Mouse (Mus musculus) forebrain, embryonic 11.5 days (tissue): ENCODE measurements around the gene Rap1gds1. TPM values are rescaled to one million over a fixed set of nuclear protein-coding genes. Genes with fewer than 3 reads are reported as not detected.

Experiments
- ATAC-seq: fragments of 200-750 bp; cut with Nextera tagmentation; replicated peaks from 2 replicates; pipeline ENCODE4 v1.8.0; 2017; ENCODE audit warnings: moderate TSS enrichment; ENCODE audit not compliant: low FRiP score
- DNase-seq: peaks from one replicate; pipeline ENCODE4 v3.0.0-alpha.2; 2017; ENCODE audit warnings: low spot score
- H3K27ac ChIP-seq: fragments of 300-500 bp; sonication (generic); 2 replicates; pipeline ENCODE4 v1.5.1; 2014; ENCODE audit warnings: low read depth, low read length
- H3K27me3 ChIP-seq: fragments of 300-500 bp; sonication (generic); 2 replicates; pipeline ENCODE4 v1.6.1; 2014; ENCODE audit warnings: mild to moderate bottlenecking, low read length, mixed read lengths; ENCODE audit not compliant: control insufficient read depth, insufficient read depth
- H3K36me3 ChIP-seq: fragments of 300-500 bp; sonication (generic); 2 replicates; pipeline ENCODE4 v1.6.1; 2014; ENCODE audit warnings: mild to moderate bottlenecking, low read length, moderate library complexity, mixed read lengths; ENCODE audit not compliant: control insufficient read depth, insufficient read depth
- H3K4me1 ChIP-seq: fragments of 300-500 bp; sonication (generic); replicated peaks from 2 replicates; pipeline ENCODE4 v1.6.1; 2014; ENCODE audit warnings: low read length, mixed read lengths; ENCODE audit not compliant: control insufficient read depth, insufficient read depth
- H3K4me2 ChIP-seq: fragments of 300-500 bp; sonication (generic); 2 replicates; pipeline ENCODE4 v1.6.1; 2014; ENCODE audit warnings: low read depth, mild to moderate bottlenecking, low read length, moderate library complexity, mixed read lengths; ENCODE audit not compliant: severe bottlenecking
- H3K4me3 ChIP-seq: fragments of 300-500 bp; sonication (generic); 2 replicates; pipeline ENCODE4 v1.5.1; 2014; ENCODE audit warnings: low read depth, low read length
- H3K9ac ChIP-seq: fragments of 300-500 bp; sonication (generic); 2 replicates; pipeline ENCODE4 v1.6.1; 2014; ENCODE audit warnings: low read length
- H3K9me3 ChIP-seq: fragments of 300-500 bp; sonication (generic); 2 replicates; pipeline ENCODE4 v1.6.1; 2016; ENCODE audit warnings: low read length, mixed read lengths; ENCODE audit not compliant: control insufficient read depth
- WGBS: fragments of 180-500 bp; shearing (Covaris S2); extraction: QIAGEN DNeasy Blood & Tissue Kit; methylation state at CpG from one replicate; pipeline ENCODE4 v1.1.7; 2014; 5-methylcytosine and 5-hydroxymethylcytosine counted together
- polyA plus RNA-seq: library from polyadenylated mRNA; unstranded; fragments of >200 nt; fragmentation: Nextera tagmentation; extraction: Ambion mirVana; gene quantifications from 2 replicates; pipeline ENCODE4 v1.2.1, GENCODE M21; 2014

Gene Rap1gds1
- polyA plus RNA-seq, 1 experiment from 2014 or later = 67.9 TPM

DNA sequence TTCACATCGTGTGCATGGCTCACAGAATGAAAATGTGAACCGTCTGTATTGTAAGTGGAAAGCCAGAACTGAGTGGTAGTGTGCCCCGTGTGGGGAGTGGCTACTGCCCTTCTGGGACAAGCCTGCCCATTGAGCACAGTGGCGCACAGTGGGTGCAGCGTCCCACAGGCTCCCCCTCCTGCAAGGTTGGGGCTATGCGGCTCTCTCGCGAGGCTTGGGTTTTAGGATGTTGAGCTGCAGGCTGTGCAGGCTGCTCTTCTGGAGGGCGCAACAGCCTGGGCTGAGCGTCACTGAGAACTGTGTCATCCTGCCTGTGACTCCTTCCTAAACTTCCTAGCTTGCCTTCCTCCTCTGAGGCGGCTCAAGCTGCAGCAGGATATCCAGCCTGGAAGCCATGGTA, 177.5 kb downstream of the Rap1gds1 start:
- Histone ChIP-seq H3K36me3 (no peaks in the 10 kb centered on the region), H3K27ac (no peak overlapping the region), H3K4me2 (no peak overlapping the region), H3K9ac (no peak overlapping the region), H3K9me3 (no peaks in the 10 kb centered on the region), H3K4me3 (no peak overlapping the region), H3K27me3 (no peaks in the 10 kb centered on the region), H3K4me1 (peaks cover 6% of the 10 kb centered on the region; the same call in 1 of the 2 replicates)
- 87% methylated on average over 11 of the region's 11 CpGs for WGBS
- ATAC-seq = 0 out of 2 replicates have a peak, but pooled peaks have one; percentile 7
- peak; percentile 42 for DNase-seq

DNA sequence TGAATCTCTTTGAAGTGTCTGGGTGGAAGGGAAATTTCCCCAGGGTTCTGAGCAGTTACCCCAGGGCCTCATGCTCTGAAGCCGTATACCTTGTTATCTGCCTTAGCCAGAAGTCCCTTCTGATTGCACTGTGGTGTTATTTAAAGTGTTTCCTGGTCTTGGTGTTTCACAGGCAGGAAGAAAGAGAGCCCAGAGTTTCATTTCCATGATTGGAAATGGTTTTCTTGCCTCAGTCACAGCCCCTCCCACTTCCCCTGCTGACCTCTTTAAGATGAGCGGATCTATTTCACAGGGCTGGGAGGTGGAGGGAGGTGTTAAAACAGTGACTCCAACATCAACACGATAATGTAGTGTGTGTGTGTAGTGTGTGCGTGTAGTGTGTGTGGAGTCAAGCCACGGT, 181.5 kb downstream of the Rap1gds1 start:
- 38% methylated on average over 5 of the region's 5 CpGs for WGBS
- H3K27ac ChIP-seq = no peak overlapping the region
- DNase-seq = no peak

DNA sequence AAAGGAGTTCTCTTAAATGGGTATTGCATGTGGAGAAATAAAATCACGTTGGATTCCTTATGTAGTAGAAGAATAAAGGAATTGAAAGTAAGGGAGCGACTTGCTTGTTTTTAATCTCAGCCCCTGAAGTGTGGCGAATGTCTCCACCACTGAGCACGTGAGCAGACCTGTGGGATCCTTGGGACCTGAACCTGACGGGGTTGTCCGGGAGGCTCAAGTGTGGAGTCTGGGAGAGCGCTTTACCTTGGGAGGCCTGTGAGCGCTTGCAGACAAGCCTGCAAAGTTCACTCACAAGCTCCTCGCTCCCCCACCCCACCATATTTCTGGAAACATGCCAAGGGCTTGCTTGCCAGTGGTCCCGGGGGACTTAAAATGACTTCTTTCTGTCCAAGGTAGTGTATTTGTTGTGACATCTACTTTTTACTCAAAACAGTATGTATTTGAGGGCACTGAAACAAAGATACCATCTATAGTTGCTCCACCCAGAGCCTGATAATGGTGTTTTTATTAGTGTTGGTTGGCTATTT, 185.2 kb downstream of the Rap1gds1 start:
- DNase-seq = no peak
- H3K4me1 ChIP-seq = peaks cover 6% of the 10 kb centered on the region; the same call in 1 of the 2 replicates
- no peaks in the 10 kb centered on the region for H3K9me3 ChIP-seq
- H3K27ac ChIP-seq = no peak overlapping the region
- no peaks in the 10 kb centered on the region for H3K27me3 ChIP-seq
- no peak for ATAC-seq
- no peak overlapping the region for H3K4me3 ChIP-seq
- H3K4me2 ChIP-seq = no peak overlapping the region
- H3K36me3 ChIP-seq = no peaks in the 10 kb centered on the region
- no peak overlapping the region for H3K9ac ChIP-seq
- 84% methylated on average over 10 of the region's 10 CpGs for WGBS

More for the DNA sequence above, 181.5 kb downstream of the Rap1gds1 start:
- H3K9ac ChIP-seq = no peak overlapping the region
- no peak overlapping the region for H3K4me2 ChIP-seq
- ATAC-seq = 0 out of 2 replicates have a peak, but pooled peaks have one; percentile 36
- peaks cover 6% of the 10 kb centered on the region; the same call in 1 of the 2 replicates for H3K4me1 ChIP-seq
- no peak overlapping the region for H3K4me3 ChIP-seq
- no peaks in the 10 kb centered on the region for H3K36me3 ChIP-seq
- H3K27me3 ChIP-seq = no peaks in the 10 kb centered on the region
- no peaks in the 10 kb centered on the region for H3K9me3 ChIP-seq

DNA sequence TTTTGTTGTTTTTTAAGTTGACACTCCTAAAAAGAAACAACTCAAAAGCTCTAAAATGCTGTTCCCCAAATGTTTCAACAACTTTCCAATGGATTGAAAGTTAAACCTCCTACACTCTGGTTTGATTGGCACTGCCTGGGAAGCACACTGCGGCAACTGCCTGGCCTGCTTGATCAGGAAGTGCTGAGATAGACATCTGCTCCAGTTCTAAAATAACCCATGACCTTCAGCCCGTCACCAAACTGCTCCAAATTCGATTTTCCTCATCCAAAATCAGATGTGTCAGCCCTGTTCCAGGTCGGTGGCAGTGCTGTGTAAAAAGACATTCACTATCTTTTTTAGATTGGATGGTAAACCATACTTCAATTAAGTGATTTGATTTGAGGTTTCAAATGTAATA, 185.8 kb downstream of the Rap1gds1 start:
- Histone ChIP-seq H3K4me1 (peaks cover 6% of the 10 kb centered on the region; the same call in 1 of the 2 replicates), H3K9ac (no peak overlapping the region), H3K9me3 (no peaks in the 10 kb centered on the region), H3K27ac (no peak overlapping the region), H3K4me3 (no peak overlapping the region), H3K27me3 (no peaks in the 10 kb centered on the region), H3K4me2 (no peak overlapping the region), H3K36me3 (no peaks in the 10 kb centered on the region)
- DNase-seq = no peak
- ATAC-seq = no peak
- WGBS = 77% methylated on average over 4 of the region's 4 CpGs

DNA sequence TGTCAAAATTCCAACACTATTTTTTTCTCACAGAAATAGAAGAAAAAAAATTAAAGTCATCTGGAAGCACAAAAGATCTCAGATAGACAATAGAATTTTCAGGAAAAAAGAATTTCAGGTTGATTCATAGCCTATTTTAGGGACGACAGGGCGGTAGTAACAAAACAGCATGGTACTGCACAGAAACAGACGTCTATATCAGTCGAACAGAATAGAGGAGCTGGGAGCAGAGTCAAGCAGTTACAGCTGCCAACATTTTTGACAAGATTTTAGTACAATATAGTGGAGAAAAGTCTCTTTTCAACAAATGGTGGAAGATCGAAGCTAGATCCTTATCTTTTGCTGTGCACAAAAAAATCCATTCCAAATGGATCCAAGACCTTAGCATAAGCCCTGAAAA, 188.9 kb downstream of the Rap1gds1 start:
- H3K36me3 ChIP-seq = no peaks in the 10 kb centered on the region
- H3K27me3 ChIP-seq = no peaks in the 10 kb centered on the region
- H3K9ac ChIP-seq = no peak overlapping the region
- H3K9me3 ChIP-seq = no peaks in the 10 kb centered on the region
- no peak overlapping the region for H3K27ac ChIP-seq
- H3K4me1 ChIP-seq = no peaks in the 10 kb centered on the region; the same call in 1 of the 2 replicates
- DNase-seq (no peak), ATAC-seq (no peak)
- 89% methylated on average over 5 of the region's 5 CpGs for WGBS
- H3K4me3 ChIP-seq = no peak overlapping the region
- no peak overlapping the region for H3K4me2 ChIP-seq

DNA sequence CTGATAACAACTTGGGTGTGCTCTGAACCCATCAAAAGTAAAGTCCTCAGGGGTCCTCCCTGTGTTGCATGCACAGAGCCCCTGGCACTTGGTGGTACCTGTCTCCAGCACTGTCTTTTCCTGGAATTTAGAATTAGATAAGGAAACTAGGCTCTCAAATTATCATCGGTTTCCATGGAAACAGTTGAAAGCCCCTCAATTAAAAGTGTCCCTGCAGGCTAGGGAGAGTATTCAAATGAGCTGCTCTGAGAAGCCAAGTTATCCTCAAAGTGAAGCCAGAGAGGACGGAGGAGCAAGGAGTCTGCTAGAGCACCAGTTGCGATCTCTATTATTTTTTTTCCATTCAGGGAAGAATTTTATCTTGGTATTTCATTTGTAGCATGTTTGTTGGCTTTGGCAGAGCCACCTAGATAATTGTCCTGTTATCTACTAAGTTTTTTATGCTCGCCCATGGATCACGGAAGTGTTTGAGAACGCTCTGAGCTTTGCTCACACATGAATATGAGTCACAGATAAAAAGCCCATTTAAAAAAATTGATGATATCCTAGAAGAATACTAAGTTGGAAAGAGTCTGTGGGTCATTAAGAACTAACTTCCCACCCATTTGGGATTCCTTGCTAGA, 193.2 kb downstream of the Rap1gds1 start:
- Histone ChIP-seq H3K4me2 (no peak overlapping the region), H3K9ac (no peak overlapping the region), H3K4me3 (no peak overlapping the region), H3K36me3 (no peaks in the 10 kb centered on the region), H3K27me3 (no peaks in the 10 kb centered on the region), H3K27ac (no peak overlapping the region), H3K9me3 (no peaks in the 10 kb centered on the region), H3K4me1 (no peaks in the 10 kb centered on the region; the same call in 1 of the 2 replicates)
- DNase-seq (no peak), ATAC-seq (peak; percentile 57)
- WGBS = 69% methylated on average over 6 of the region's 6 CpGs

DNA sequence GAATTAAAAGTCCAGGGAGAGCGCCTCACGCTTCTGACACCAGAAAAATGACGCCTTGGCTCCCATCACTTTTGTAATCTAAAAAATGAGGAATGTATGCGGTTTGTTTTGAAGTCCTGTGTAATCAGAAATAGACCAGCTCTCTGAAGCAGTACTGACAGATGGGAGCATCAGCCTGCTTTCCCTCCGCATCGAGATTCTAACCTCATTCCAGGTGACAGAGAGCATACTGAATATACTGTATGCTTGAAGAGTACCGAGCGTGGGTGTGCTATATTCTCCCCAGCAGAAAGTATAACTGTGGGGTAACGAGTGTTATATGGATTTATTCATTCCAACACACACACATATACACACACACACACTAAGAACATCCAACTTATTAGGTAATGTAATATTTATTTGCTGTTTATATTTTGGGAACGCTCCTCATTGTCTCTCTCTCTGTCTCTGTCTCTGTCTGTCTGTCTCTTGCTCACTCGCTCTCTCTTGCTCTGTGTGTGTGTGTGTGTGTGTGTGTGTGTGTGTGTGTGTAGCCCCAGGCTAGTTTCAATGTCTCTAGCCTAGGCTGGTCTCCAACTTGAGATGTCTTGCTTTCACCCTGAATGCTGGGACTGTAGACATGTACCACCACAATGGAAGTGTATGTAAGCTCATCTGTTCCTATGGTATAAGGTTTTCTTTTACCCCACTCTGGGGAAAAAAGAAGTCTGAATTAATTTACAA, 193.8 kb downstream of the Rap1gds1 start:
- Histone ChIP-seq H3K27me3 (no peaks in the 10 kb centered on the region), H3K4me3 (no peak overlapping the region), H3K9me3 (no peaks in the 10 kb centered on the region), H3K9ac (no peak overlapping the region), H3K4me2 (no peak overlapping the region), H3K4me1 (no peaks in the 10 kb centered on the region; the same call in 1 of the 2 replicates), H3K36me3 (no peaks in the 10 kb centered on the region), H3K27ac (no peak overlapping the region)
- DNase-seq (no peak), ATAC-seq (peak; percentile 14; the same call in 1 of the 2 replicates)
- WGBS = 92% methylated on average over 11 of the region's 11 CpGs

DNA sequence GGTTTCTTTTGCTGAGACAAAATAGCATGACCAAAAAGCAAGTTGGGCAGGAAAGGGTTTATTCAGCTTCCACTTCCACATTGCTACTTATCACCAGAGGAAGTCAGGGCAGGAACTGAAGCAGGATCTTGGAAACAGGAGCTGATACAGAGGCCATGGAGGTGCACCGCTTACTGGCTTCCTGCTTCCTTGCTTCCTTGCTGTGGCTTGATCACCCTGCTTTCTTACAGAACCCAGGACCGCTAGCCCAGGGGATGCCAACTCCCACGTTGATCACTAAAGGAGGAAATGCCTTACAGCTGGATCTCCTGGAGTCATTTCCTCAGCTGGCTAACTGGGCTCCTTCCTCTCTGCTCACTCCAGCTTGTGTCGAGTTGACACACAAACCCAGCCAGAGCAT, 197.3 kb downstream of the Rap1gds1 start:
- no peak overlapping the region for H3K9ac ChIP-seq
- H3K4me3 ChIP-seq = no peak overlapping the region
- WGBS = 78% methylated on average over 4 of the region's 4 CpGs
- DNase-seq (no peak), ATAC-seq (no peak)
- no peak overlapping the region for H3K4me2 ChIP-seq
- no peaks in the 10 kb centered on the region for H3K36me3 ChIP-seq
- no peaks in the 10 kb centered on the region for H3K27me3 ChIP-seq
- H3K9me3 ChIP-seq = no peaks in the 10 kb centered on the region
- no peaks in the 10 kb centered on the region; the same call in 1 of the 2 replicates for H3K4me1 ChIP-seq
- H3K27ac ChIP-seq = no peak overlapping the region
